Mouse (Mus musculus) limb, embryonic 13.5 days (tissue): Measurements from ENCODE around the gene Csad. TPM values are rescaled to one million over a fixed set of nuclear protein-coding genes. Genes with fewer than 3 reads are reported as not detected.

Experiments
- ATAC-seq: fragments of 200-750 bp; cut with Nextera tagmentation; 2 replicates; pipeline ENCODE4 v1.8.0; 2017; ENCODE audit warnings: low read depth, moderate number of reproducible peaks, moderate TSS enrichment; ENCODE audit not compliant: low FRiP score
- H3K27ac ChIP-seq: fragments of 300-500 bp; sonication (generic); 2 replicates; pipeline ENCODE4 v1.5.1; 2015; ENCODE audit warnings: inconsistent platforms, mild to moderate bottlenecking, moderate library complexity
- H3K27me3 ChIP-seq: fragments of 300-500 bp; sonication (generic); 2 replicates; pipeline ENCODE4 v1.6.1; 2015; ENCODE audit warnings: mild to moderate bottlenecking, inconsistent platforms
- H3K36me3 ChIP-seq: fragments of 300-500 bp; sonication (generic); 2 replicates; pipeline ENCODE4 v1.6.1; 2015; ENCODE audit warnings: inconsistent platforms, mild to moderate bottlenecking, moderate library complexity
- H3K4me1 ChIP-seq: fragments of 300-500 bp; sonication (generic); 2 replicates; pipeline ENCODE4 v1.6.1; 2015; ENCODE audit warnings: inconsistent platforms
- H3K4me2 ChIP-seq: fragments of 300-500 bp; sonication (generic); replicated peaks from 2 replicates; pipeline ENCODE4 v1.6.1; 2015; ENCODE audit warnings: inconsistent platforms, mild to moderate bottlenecking, moderate library complexity
- H3K4me3 ChIP-seq: fragments of 300-500 bp; sonication (generic); 2 replicates; pipeline ENCODE4 v1.5.1; 2015; ENCODE audit warnings: moderate library complexity, mild to moderate bottlenecking, inconsistent platforms
- H3K9ac ChIP-seq: fragments of 300-500 bp; sonication (generic); 2 replicates; pipeline ENCODE4 v1.6.1; 2015; ENCODE audit warnings: mild to moderate bottlenecking, inconsistent platforms
- H3K9me3 ChIP-seq: fragments of 300-500 bp; sonication (generic); 2 replicates; pipeline ENCODE4 v1.6.1; 2016; ENCODE audit warnings: inconsistent platforms
- WGBS: fragments of 180-500 bp; shearing (Covaris S2); methylation state at CpG from one replicate; pipeline ENCODE4 v1.1.7; 2015; 5-methylcytosine and 5-hydroxymethylcytosine counted together
- polyA plus RNA-seq: library from polyadenylated mRNA; unstranded; fragments of >200 nt; fragmentation: Nextera tagmentation; extraction: Ambion mirVana; gene quantifications from 2 replicates; pipeline ENCODE4 v1.2.1, GENCODE M21; 2015

The Csad gene
- polyA plus RNA-seq, 1 experiment from 2014 or later: 82.1 TPM

GRCm38 (mm10) chr15:102192271-102192812 is 12.2 kb downstream of the Csad start:
- Histone ChIP-seq H3K27me3 (no peaks in the 10 kb centered on the region), H3K36me3 (peaks cover 13% of the 10 kb centered on the region), H3K4me3 (no peak overlapping the region), H3K4me1 (0 out of 2 replicates have a peak, but pooled peaks cover 5% of the 10 kb centered on the region), H3K9ac (0 out of 2 replicates have a peak overlapping the region, but pooled peaks have one; percentile 1), H3K27ac (no peak overlapping the region), H3K4me2 (no peak overlapping the region), H3K9me3 (no peaks in the 10 kb centered on the region)
- no peak for ATAC-seq
- WGBS: 76% methylated on average over 7 of the region's 7 CpGs

DNA sequence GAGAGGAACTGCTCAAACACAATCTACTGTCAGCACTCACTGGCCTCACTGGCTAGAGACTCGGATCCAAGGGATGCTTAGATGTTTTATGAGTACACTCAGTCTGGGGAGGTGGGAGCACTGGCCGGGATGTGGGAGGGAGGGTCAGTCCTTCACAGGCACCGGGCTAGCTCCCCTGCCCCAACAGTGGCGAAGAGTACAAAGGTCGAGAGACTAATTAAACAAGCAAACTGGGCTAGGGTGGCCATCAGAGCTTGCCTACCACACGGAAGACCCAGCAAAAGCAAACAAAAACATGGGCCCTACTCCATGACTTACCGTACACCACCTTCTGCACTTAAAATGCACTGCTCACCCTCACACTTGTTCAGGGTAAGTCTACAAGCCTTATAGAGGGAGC is 12.8 kb downstream of the Csad start:
- Histone ChIP-seq H3K27ac (no peak overlapping the region), H3K4me1 (0 out of 2 replicates have a peak, but pooled peaks cover 5% of the 10 kb centered on the region), H3K9ac (no peak overlapping the region), H3K4me2 (no peak overlapping the region), H3K27me3 (no peaks in the 10 kb centered on the region), H3K4me3 (no peak overlapping the region), H3K9me3 (no peaks in the 10 kb centered on the region), H3K36me3 (peaks cover 18% of the 10 kb centered on the region)
- WGBS: 57% methylated on average over 7 of the region's 7 CpGs
- no peak for ATAC-seq

DNA sequence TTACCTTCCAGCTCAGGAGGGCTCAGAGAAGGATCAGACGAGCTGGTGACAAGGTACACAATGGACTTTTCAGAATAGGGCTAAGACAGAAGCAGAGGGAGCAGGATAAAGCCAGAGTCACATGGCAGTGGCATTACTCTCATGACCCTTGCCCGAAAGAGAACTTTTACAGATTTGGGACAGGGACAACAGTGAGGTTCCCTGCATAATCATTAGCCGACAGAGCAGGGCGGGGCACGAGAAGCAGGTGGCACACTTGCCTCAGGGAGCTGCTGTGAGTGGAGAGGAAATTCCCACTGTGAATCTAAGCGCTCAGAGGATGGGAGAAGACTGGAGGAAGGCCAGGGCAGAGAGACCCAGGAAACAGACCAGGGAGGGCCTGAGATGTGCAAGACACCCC is 15.6 kb downstream of the Csad start:
- Histone ChIP-seq H3K4me3 (no peak overlapping the region), H3K9me3 (no peaks in the 10 kb centered on the region), H3K27me3 (no peaks in the 10 kb centered on the region), H3K36me3 (peaks cover 46% of the 10 kb centered on the region), H3K4me2 (no peak overlapping the region), H3K4me1 (0 out of 2 replicates have a peak, but pooled peaks cover 2% of the 10 kb centered on the region), H3K9ac (no peak overlapping the region), H3K27ac (no peak overlapping the region)
- ATAC-seq: no peak
- 74% methylated on average over 6 of the region's 6 CpGs for WGBS

DNA sequence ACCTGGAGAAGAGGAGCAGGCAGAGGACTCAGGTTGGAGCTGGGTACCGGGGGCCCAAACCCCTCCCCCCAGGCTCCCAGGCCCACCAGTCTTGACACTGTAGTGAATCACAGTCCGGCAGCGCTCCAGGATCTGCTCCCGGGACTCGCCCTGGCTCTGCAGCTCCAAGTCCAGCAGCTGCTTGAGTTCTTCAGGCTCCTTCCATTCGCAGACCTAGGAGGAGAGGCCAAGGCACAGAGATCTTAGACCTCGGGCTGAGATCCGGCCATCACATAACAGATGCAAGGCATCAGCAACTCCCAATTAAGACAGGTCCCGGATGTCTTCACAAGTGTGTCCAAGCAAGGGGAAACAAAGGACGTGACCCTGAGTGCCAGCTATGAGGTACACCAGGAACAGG is 16.4 kb downstream of the Csad start:
- Histone ChIP-seq H3K9me3 (no peaks in the 10 kb centered on the region), H3K36me3 (peaks cover 54% of the 10 kb centered on the region), H3K9ac (no peak overlapping the region), H3K4me3 (no peak overlapping the region), H3K27me3 (no peaks in the 10 kb centered on the region), H3K27ac (no peak overlapping the region), H3K4me1 (no peaks in the 10 kb centered on the region), H3K4me2 (no peak overlapping the region)
- no peak for ATAC-seq
- WGBS: 91% methylated on average over 10 of the region's 10 CpGs

GRCm38 (mm10) chr15:102186239-102186638 is 18.3 kb downstream of the Csad start:
- Histone ChIP-seq H3K4me1 (no peaks in the 10 kb centered on the region), H3K4me3 (no peak overlapping the region), H3K27ac (no peak overlapping the region), H3K27me3 (no peaks in the 10 kb centered on the region), H3K9ac (no peak overlapping the region), H3K36me3 (peaks cover 57% of the 10 kb centered on the region), H3K9me3 (no peaks in the 10 kb centered on the region), H3K4me2 (no peak overlapping the region)
- ATAC-seq: no peak
- WGBS: 84% methylated on average over 11 of the region's 11 CpGs

DNA sequence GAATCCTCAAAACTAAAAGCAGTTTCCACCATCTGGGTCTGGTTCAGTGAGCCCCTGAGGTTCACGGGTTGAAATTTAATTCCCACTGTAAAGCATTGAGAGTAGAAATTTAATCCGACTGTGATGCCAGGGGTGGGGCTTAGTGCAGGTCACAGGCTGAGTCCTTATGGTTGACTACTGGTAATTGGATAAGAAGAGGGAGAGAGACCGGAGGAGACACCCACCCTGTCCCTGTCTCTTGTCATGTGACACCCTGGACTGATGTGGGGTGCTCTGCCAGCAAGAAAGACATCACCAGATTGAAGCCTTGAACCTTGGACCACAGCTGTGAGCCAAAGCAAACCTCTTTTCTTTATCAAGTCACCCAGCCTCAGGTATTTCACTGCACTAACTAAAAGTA is 21.4 kb downstream of the Csad start:
- 65% methylated on average over 3 of the region's 3 CpGs for WGBS
- no peak overlapping the region for H3K27ac ChIP-seq
- H3K4me2 ChIP-seq: no peak overlapping the region
- no peaks in the 10 kb centered on the region for H3K9me3 ChIP-seq
- no peak overlapping the region for H3K4me3 ChIP-seq
- no peak overlapping the region for H3K9ac ChIP-seq
- H3K36me3 ChIP-seq: peaks cover 71% of the 10 kb centered on the region
- H3K4me1 ChIP-seq: no peaks in the 10 kb centered on the region
- ATAC-seq: no peak
- H3K27me3 ChIP-seq: no peaks in the 10 kb centered on the region

GRCm38 (mm10) chr15:102179924-102180323 is 24.6 kb downstream of the Csad start:
- ATAC-seq: no peak
- no peak overlapping the region for H3K4me3 ChIP-seq
- WGBS: 93% methylated on average over 14 of the region's 14 CpGs
- no peaks in the 10 kb centered on the region for H3K9me3 ChIP-seq
- no peaks in the 10 kb centered on the region for H3K4me1 ChIP-seq
- peaks cover 64% of the 10 kb centered on the region for H3K36me3 ChIP-seq
- no peaks in the 10 kb centered on the region for H3K27me3 ChIP-seq
- no peak overlapping the region for H3K27ac ChIP-seq
- no peak overlapping the region for H3K9ac ChIP-seq
- H3K4me2 ChIP-seq: no peak overlapping the region

GRCm38 (mm10) chr15:102179106-102179505 is 25.4 kb downstream of the Csad start:
- H3K27ac ChIP-seq: no peak overlapping the region
- no peak for ATAC-seq
- H3K4me1 ChIP-seq: no peaks in the 10 kb centered on the region
- WGBS: 81% methylated on average over 9 of the region's 9 CpGs
- no peak overlapping the region for H3K4me2 ChIP-seq
- H3K4me3 ChIP-seq: no peak overlapping the region
- H3K36me3 ChIP-seq: peaks cover 61% of the 10 kb centered on the region
- H3K9me3 ChIP-seq: peaks cover 6% of the 10 kb centered on the region; the same call in 1 of the 2 replicates
- H3K27me3 ChIP-seq: no peaks in the 10 kb centered on the region
- H3K9ac ChIP-seq: no peak overlapping the region

GRCm38 (mm10) chr15:102178279-102178678 is 26.2 kb downstream of the Csad start:
- no peak overlapping the region for H3K4me2 ChIP-seq
- ATAC-seq: no peak
- 13% methylated on average over 6 of the region's 6 CpGs for WGBS
- H3K36me3 ChIP-seq: peaks cover 56% of the 10 kb centered on the region
- no peaks in the 10 kb centered on the region for H3K27me3 ChIP-seq
- no peaks in the 10 kb centered on the region for H3K4me1 ChIP-seq
- H3K4me3 ChIP-seq: no peak overlapping the region
- peaks cover 7% of the 10 kb centered on the region; the same call in 1 of the 2 replicates for H3K9me3 ChIP-seq
- no peak overlapping the region for H3K9ac ChIP-seq
- no peak overlapping the region for H3K27ac ChIP-seq

DNA sequence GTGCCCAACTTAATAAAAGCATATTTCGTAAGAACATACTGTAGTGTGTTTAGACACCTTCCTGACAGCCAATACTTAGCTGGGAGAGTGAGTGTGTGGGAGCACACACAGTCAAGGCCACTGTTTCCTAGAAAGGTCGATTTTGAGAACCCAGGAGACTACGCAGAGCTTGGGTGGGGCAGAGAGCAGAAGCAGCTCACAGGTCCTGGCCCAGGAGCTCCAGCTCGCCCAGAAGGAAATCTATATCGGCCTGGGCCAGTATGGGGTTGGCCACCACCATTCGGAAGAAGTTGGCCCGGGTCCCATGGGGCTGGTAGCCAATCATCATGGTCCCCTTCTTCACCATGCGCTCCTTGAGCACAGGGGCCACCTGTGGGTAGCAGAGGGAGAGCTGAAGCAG is 27.1 kb downstream of the Csad start:
- Histone ChIP-seq H3K36me3 (peaks cover 51% of the 10 kb centered on the region), H3K4me1 (no peaks in the 10 kb centered on the region), H3K9me3 (peaks cover 7% of the 10 kb centered on the region; the same call in 1 of the 2 replicates), H3K4me2 (no peak overlapping the region), H3K9ac (no peak overlapping the region), H3K4me3 (no peak overlapping the region), H3K27ac (no peak overlapping the region), H3K27me3 (no peaks in the 10 kb centered on the region)
- WGBS: 83% methylated on average over 8 of the region's 8 CpGs
- ATAC-seq: no peak

- Histone ChIP-seq H3K27ac (no peak overlapping the region), H3K27me3 (no peaks in the 10 kb centered on the region), H3K9ac (no peak overlapping the region), H3K9me3 (peaks cover 7% of the 10 kb centered on the region; the same call in 1 of the 2 replicates), H3K36me3 (peaks cover 51% of the 10 kb centered on the region), H3K4me2 (no peak overlapping the region), H3K4me3 (no peak overlapping the region), H3K4me1 (no peaks in the 10 kb centered on the region)
- 90% methylated on average over 7 of the region's 7 CpGs for WGBS
- ATAC-seq: no peak
Observed at GRCm38 (mm10) chr15:102176571-102177316, 27.8 kb downstream of the Csad start.

GRCm38 (mm10) chr15:102175736-102176319 is 28.7 kb downstream of the Csad start:
- no peak overlapping the region for H3K9ac ChIP-seq
- no peak overlapping the region for H3K4me2 ChIP-seq
- H3K9me3 ChIP-seq: peaks cover 7% of the 10 kb centered on the region; the same call in 1 of the 2 replicates
- no peaks in the 10 kb centered on the region for H3K27me3 ChIP-seq
- ATAC-seq: no peak
- no peak overlapping the region for H3K27ac ChIP-seq
- peaks cover 46% of the 10 kb centered on the region for H3K36me3 ChIP-seq
- H3K4me1 ChIP-seq: no peaks in the 10 kb centered on the region
- 81% methylated on average over 16 of the region's 16 CpGs for WGBS
- no peak overlapping the region for H3K4me3 ChIP-seq
